Mouse (Mus musculus) T-helper 1 cell (primary cell): ENCODE results near the gene Tsnax.

Experiments used
- in situ Hi-C: fragments of 300-600 bp; cut with MboI, MseI; formaldehyde crosslinking; loops from one replicate; pipeline ENCODE4 v1.15.1; 2025; ENCODE audit warnings: high pct_unique_total_duplicates

Gene Tsnax

GRCm38 (mm10) chr8:125012695-125013627, at the start of gene Tsnax:
TSS of gene Tsnax (plus strand) at chr8:125012997.
- in situ Hi-C loops = no loop called here

GRCm38 (mm10) chr8:124963246-124963645, 49.6 kb upstream of the Tsnax start:
- in situ Hi-C loops = no loop called here

- in situ Hi-C loops = no loop called here
Measured at GRCm38 (mm10) chr8:124964966-124965365, 47.8 kb upstream of the Tsnax start.

- in situ Hi-C loops = no loop called here
Measured at GRCm38 (mm10) chr8:124970312-124970933, 42.4 kb upstream of the Tsnax start.

- in situ Hi-C loops = no loop called here
Measured at GRCm38 (mm10) chr8:124973221-124973620, 39.6 kb upstream of the Tsnax start.

- in situ Hi-C loops = no loop called here
Measured at GRCm38 (mm10) chr8:124974254-124974653, 38.5 kb upstream of the Tsnax start.

- in situ Hi-C loops = no loop called here
Measured at GRCm38 (mm10) chr8:124976211-124976610, 36.6 kb upstream of the Tsnax start.

- in situ Hi-C loops = no loop called here
Measured at GRCm38 (mm10) chr8:124978026-124978425, 34.8 kb upstream of the Tsnax start.

- in situ Hi-C loops = no loop called here
Measured at GRCm38 (mm10) chr8:124980036-124980435, 32.8 kb upstream of the Tsnax start.

GRCm38 (mm10) chr8:124980828-124981227, 32.0 kb upstream of the Tsnax start:
- in situ Hi-C loops = no loop called here

- in situ Hi-C loops = no loop called here
Measured at GRCm38 (mm10) chr8:124990923-124991667, 21.7 kb upstream of the Tsnax start.

GRCm38 (mm10) chr8:124991668-124991926, 21.2 kb upstream of the Tsnax start:
- in situ Hi-C loops = no loop called here

GRCm38 (mm10) chr8:124995776-124996175, 17.0 kb upstream of the Tsnax start:
- in situ Hi-C loops = no loop called here

- in situ Hi-C loops = no loop called here
Measured at GRCm38 (mm10) chr8:125024085-125024484, 11.3 kb downstream of the Tsnax start.

GRCm38 (mm10) chr8:125027211-125027610, 14.4 kb downstream of the Tsnax start:
- in situ Hi-C loops = no loop called here

- in situ Hi-C loops = no loop called here
Measured at GRCm38 (mm10) chr8:125028841-125029240, 16.0 kb downstream of the Tsnax start.

- in situ Hi-C loops = no loop called here
Measured at GRCm38 (mm10) chr8:125031276-125031675, 18.5 kb downstream of the Tsnax start.

GRCm38 (mm10) chr8:125034669-125035068, 21.9 kb downstream of the Tsnax start:
- in situ Hi-C loops = no loop called here

GRCm38 (mm10) chr8:125037081-125037480, 24.3 kb downstream of the Tsnax start:
- in situ Hi-C loops = no loop called here

GRCm38 (mm10) chr8:125038731-125039130, 25.9 kb downstream of the Tsnax start:
- in situ Hi-C loops = no loop called here

- in situ Hi-C loops = no loop called here
Measured at GRCm38 (mm10) chr8:125040587-125041375, 28.0 kb downstream of the Tsnax start.

- in situ Hi-C loops = no loop called here
Measured at GRCm38 (mm10) chr8:125041496-125041895, 28.7 kb downstream of the Tsnax start.
